Mouse (Mus musculus) small intestine, adult 2 months (tissue): ENCODE measurements around the gene Nfatc2ip. TPM values are rescaled to one million over a fixed set of nuclear protein-coding genes. Genes with fewer than 3 reads are reported as not detected.

Experiments
- H3K27ac ChIP-seq: fragments of 200-500 bp; 2 replicates; pipeline ENCODE4 v1.5.1; 2012; ENCODE audit warnings: low read depth, low read length, control low read depth, inconsistent platforms; ENCODE audit not compliant: insufficient read depth
- H3K27me3 ChIP-seq: fragments of 200-500 bp; 2 replicates; pipeline ENCODE4 v1.6.1; 2012; ENCODE audit warnings: mild to moderate bottlenecking, moderate library complexity, low read length, inconsistent platforms; ENCODE audit not compliant: control insufficient read depth, insufficient read depth
- H3K36me3 ChIP-seq: fragments of 200-500 bp; 2 replicates; pipeline ENCODE4 v1.6.1; 2012; ENCODE audit warnings: mild to moderate bottlenecking, low read length, control low read depth, inconsistent platforms; ENCODE audit not compliant: control insufficient read depth, insufficient read depth
- H3K4me1 ChIP-seq: fragments of 200-500 bp; 2 replicates; pipeline ENCODE4 v1.6.1; 2012; ENCODE audit warnings: low read length, inconsistent platforms, mixed read lengths; ENCODE audit not compliant: control insufficient read depth, insufficient read depth, insufficient read length
- H3K4me3 ChIP-seq: fragments of 200-500 bp; 2 replicates; pipeline ENCODE4 v1.5.1; 2012; ENCODE audit warnings: low read depth, mild to moderate bottlenecking, control low read depth, inconsistent platforms, low read length, moderate library complexity
- CTCF ChIP-seq: fragments of 200-500 bp; IDR thresholded peaks from 2 replicates; pipeline ENCODE4 v1.5.1; 2012; ENCODE audit warnings: low read depth, mild to moderate bottlenecking, control low read depth, inconsistent platforms, low read length, moderate library complexity, mixed read lengths; ENCODE audit not compliant: insufficient replicate concordance, insufficient read length; ENCODE audit errors: extremely low read depth
- POLR2A ChIP-seq: fragments of 200-500 bp; IDR thresholded peaks from 2 replicates; pipeline ENCODE4 v1.6.1; 2012; ENCODE audit warnings: low read depth, mild to moderate bottlenecking, control low read depth, inconsistent platforms, low read length, moderate library complexity
- WGBS: fragments of 180-500 bp; shearing (Covaris S2); methylation state at CpG from one replicate; pipeline ENCODE4 v1.1.7; 2018; 5-methylcytosine and 5-hydroxymethylcytosine counted together
- polyA plus RNA-seq: library from polyadenylated mRNA; depleted of rRNA; stranded (reverse); fragments of >200 nt; gene quantifications from 2 replicates; pipeline ENCODE4 v1.2.3, GENCODE M21; 2012

The Nfatc2ip gene
- polyA plus RNA-seq, 1 experiment, result 5.2 TPM

- TF ChIP-seq CTCF (no peak), POLR2A (no peak)
- Histone ChIP-seq H3K36me3 (no peaks in the 10 kb centered on the region), H3K4me3 (no peak overlapping the region), H3K27ac (no peak overlapping the region), H3K4me1 (no peaks in the 10 kb centered on the region), H3K27me3 (no peaks in the 10 kb centered on the region)
- 64% methylated on average over 20 of the region's 20 CpGs for WGBS
Observed at GRCm38 (mm10) chr7:126350748-126351418, 45.7 kb downstream of the Nfatc2ip start.

GRCm38 (mm10) chr7:126348293-126348692 is 48.2 kb downstream of the Nfatc2ip start:
- H3K4me3 ChIP-seq, result no peak overlapping the region
- TF ChIP-seq CTCF (no peak), POLR2A (no peak)
- no peaks in the 10 kb centered on the region for H3K27me3 ChIP-seq
- H3K4me1 ChIP-seq, result no peaks in the 10 kb centered on the region
- WGBS, result 56% methylated on average over 8 of the region's 8 CpGs
- no peaks in the 10 kb centered on the region for H3K36me3 ChIP-seq
- H3K27ac ChIP-seq, result no peak overlapping the region

- Histone ChIP-seq H3K36me3 (no peaks in the 10 kb centered on the region), H3K4me1 (no peaks in the 10 kb centered on the region), H3K4me3 (no peak overlapping the region), H3K27me3 (no peaks in the 10 kb centered on the region), H3K27ac (no peak overlapping the region)
- no peak for TF ChIP-seq CTCF
- TF ChIP-seq POLR2A, result no peak
- 9% methylated on average over 1 of the region's 1 CpGs for WGBS
Observed at GRCm38 (mm10) chr7:126347098-126347497, 49.4 kb downstream of the Nfatc2ip start.

GRCm38 (mm10) chr7:126345969-126346368 is 50.6 kb downstream of the Nfatc2ip start:
- Histone ChIP-seq H3K36me3 (no peaks in the 10 kb centered on the region), H3K4me1 (peaks cover 4% of the 10 kb centered on the region; the same call in 1 of the 2 replicates), H3K27ac (no peak overlapping the region), H3K4me3 (no peak overlapping the region), H3K27me3 (no peaks in the 10 kb centered on the region)
- no peak for TF ChIP-seq CTCF
- WGBS, result 36% methylated on average over 3 of the region's 3 CpGs

- peaks cover 8% of the 10 kb centered on the region; the same call in 1 of the 2 replicates for H3K4me1 ChIP-seq
- 26% methylated on average over 3 of the region's 3 CpGs for WGBS
- no peaks in the 10 kb centered on the region for H3K27me3 ChIP-seq
- H3K4me3 ChIP-seq, result no peak overlapping the region
- H3K36me3 ChIP-seq, result no peaks in the 10 kb centered on the region
- H3K27ac ChIP-seq, result no peak overlapping the region
- TF ChIP-seq CTCF, result no peak
- TF ChIP-seq POLR2A, result no peak
Observed at GRCm38 (mm10) chr7:126345557-126345956, 51.0 kb downstream of the Nfatc2ip start.

GRCm38 (mm10) chr7:126340896-126341295 is 55.6 kb downstream of the Nfatc2ip start:
- Histone ChIP-seq H3K36me3 (no peaks in the 10 kb centered on the region), H3K4me1 (peaks cover 16% of the 10 kb centered on the region), H3K4me3 (no peak overlapping the region), H3K27ac (no peak overlapping the region), H3K27me3 (no peaks in the 10 kb centered on the region)
- 22% methylated on average over 6 of the region's 6 CpGs for WGBS
- TF ChIP-seq POLR2A, result no peak
- no peak for TF ChIP-seq CTCF

GRCm38 (mm10) chr7:126340206-126340618 is 56.3 kb downstream of the Nfatc2ip start:
- H3K27me3 ChIP-seq, result no peaks in the 10 kb centered on the region
- H3K27ac ChIP-seq, result no peak overlapping the region
- H3K36me3 ChIP-seq, result no peaks in the 10 kb centered on the region
- H3K4me3 ChIP-seq, result no peak overlapping the region
- TF ChIP-seq CTCF (no peak), POLR2A (no peak)
- peaks cover 16% of the 10 kb centered on the region for H3K4me1 ChIP-seq
- 31% methylated on average over 6 of the region's 6 CpGs for WGBS

- TF ChIP-seq CTCF (no peak), POLR2A (no peak)
- no peak overlapping the region for H3K4me3 ChIP-seq
- WGBS, result 70% methylated on average over 8 of the region's 8 CpGs
Observed at GRCm38 (mm10) chr7:126339521-126339971, 57.0 kb downstream of the Nfatc2ip start.

More at GRCm38 (mm10) chr7:126339521-126339971, 57.0 kb downstream of the Nfatc2ip start:
- no peaks in the 10 kb centered on the region for H3K36me3 ChIP-seq
- H3K27me3 ChIP-seq, result no peaks in the 10 kb centered on the region
- H3K4me1 ChIP-seq, result peaks cover 16% of the 10 kb centered on the region
- no peak overlapping the region for H3K27ac ChIP-seq
